In the genomic region with DNA sequence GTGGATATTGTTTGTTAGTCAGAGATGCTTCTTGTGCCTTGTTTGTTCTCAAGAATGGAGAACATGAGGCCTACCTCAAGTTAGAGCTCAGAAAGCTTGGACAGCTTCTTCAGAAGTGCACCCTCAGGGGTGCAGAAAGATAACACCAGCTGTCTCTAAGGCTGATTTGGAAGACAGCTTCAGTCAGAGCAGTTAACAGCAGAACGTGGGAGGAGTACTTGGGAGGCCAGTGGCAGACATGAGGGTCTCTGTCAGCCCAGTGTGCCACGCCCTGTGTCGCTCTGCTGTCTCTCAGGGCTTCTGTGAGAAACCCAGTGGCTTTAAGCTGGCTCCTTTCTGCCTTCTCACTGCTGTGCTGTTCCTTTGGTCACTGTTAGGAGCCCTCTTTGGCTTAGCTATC, we compare ENCODE assay signal across 10 mouse cellular contexts. TPM values are rescaled to one million over a fixed set of nuclear protein-coding genes. Genes with fewer than 3 reads are reported as not detected.
DNase-seq lines count a peak whose midpoint lies in the region; ATAC-seq and TF ChIP-seq lines count a peak whose summit lies in the region.
"Had no signal": no experiment of that assay in that cellular context is flagged by ENCODE, and none has a peak within 500 bp of the region (broad histone marks: within the 10 kb centered on the region; RNA-seq: fewer than 3 reads in every experiment).

No protein-coding gene starts in this region.

- TF ChIP-seq EP300 in heart, postnatal 0 days (IDR thresholded peaks at IDR 0.05; ENCODE audit: low read depth): no peak

- 62% methylated on average over 3 of the region's 3 CpGs for WGBS in heart, postnatal 0 days
- 10% methylated on average over 3 of the region's 3 CpGs for WGBS in liver, embryonic 12.5 days (ENCODE audit: insufficient replicate concordance)

- peak overlapping the region; percentile 36; the same call in 1 of the 2 replicates for H3K27ac ChIP-seq in heart, postnatal 0 days (ENCODE audit: low read depth)
- H3K27ac ChIP-seq in liver, embryonic 12.5 days: peak overlapping the region; percentile 86
- H3K27ac ChIP-seq: embryonic facial prominence, embryonic 12.5 days; limb, embryonic 15.5 days had no signal

- intact Hi-C loops in heart, postnatal 36 days (cut with DNase I): no loop called here

- no peak overlapping the region for H3K4me2 ChIP-seq in heart, postnatal 0 days (ENCODE audit: low read depth, low read length)
- H3K4me2 ChIP-seq in liver, embryonic 12.5 days: peak overlapping the region; percentile 50
- H3K4me2 ChIP-seq: embryonic facial prominence, embryonic 12.5 days; limb, embryonic 15.5 days had no signal

- no peak for TF ChIP-seq CTCF in heart, postnatal 0 days (IDR thresholded peaks at IDR 0.05; ENCODE audit: low read depth)

- H3K9ac ChIP-seq in heart, postnatal 0 days (replicated peaks; ENCODE audit: low read depth, low read length): no peak overlapping the region
- H3K9ac ChIP-seq in liver, embryonic 12.5 days: peak overlapping the region; percentile 46
- H3K9ac ChIP-seq: embryonic facial prominence, embryonic 12.5 days; limb, embryonic 15.5 days had no signal

- H3K4me1 ChIP-seq in heart, postnatal 0 days (ENCODE audit: control insufficient read depth, insufficient read depth): peaks cover 16% of the 10 kb centered on the region
- peaks cover 91% of the 10 kb centered on the region for H3K4me1 ChIP-seq in liver, embryonic 12.5 days

- DNase-seq in heart, postnatal 0 days (ENCODE audit: low spot score): no peak
- DNase-seq in heart, postnatal 36 days: no peak
- peak; percentile 54 for DNase-seq in thymus, postnatal 4 days
- DNase-seq in thymus, postnatal 10 days (ENCODE audit: low spot score in 2 of 2): no peak
- no peak for DNase-seq in gastrocnemius, postnatal 10 days
- no peak for DNase-seq in spleen, adult 12 weeks (ENCODE audit: low spot score)
- DNase-seq: layer of hippocampus, adult 9-11 months had no signal

- no peak for ATAC-seq in heart, postnatal 0 days (ENCODE audit: insufficient read depth, low read depth)
- ATAC-seq in liver, embryonic 12.5 days: peak; percentile 85

- no peaks in the 10 kb centered on the region for H3K9me3 ChIP-seq in heart, postnatal 0 days (replicated peaks; ENCODE audit: control insufficient read depth, low read length)
- H3K9me3 ChIP-seq in liver, embryonic 12.5 days (replicated peaks): no peaks in the 10 kb centered on the region
- H3K9me3 ChIP-seq: embryonic facial prominence, embryonic 12.5 days; limb, embryonic 15.5 days had no signal

- H3K4me3 ChIP-seq in heart, postnatal 0 days (ENCODE audit: low read depth, low read length): no peak overlapping the region
- no peak overlapping the region for H3K4me3 ChIP-seq in liver, embryonic 12.5 days
- H3K4me3 ChIP-seq: embryonic facial prominence, embryonic 12.5 days; limb, embryonic 15.5 days had no signal

- H3K27me3 ChIP-seq in heart, postnatal 0 days (ENCODE audit: control insufficient read depth, insufficient read depth, low read length): no peaks in the 10 kb centered on the region
- no peaks in the 10 kb centered on the region for H3K27me3 ChIP-seq in liver, embryonic 12.5 days (replicated peaks)
- H3K27me3 ChIP-seq: embryonic facial prominence, embryonic 12.5 days; limb, embryonic 15.5 days had no signal

- peaks cover 3% of the 10 kb centered on the region; the same call in 1 of the 2 replicates for H3K36me3 ChIP-seq in heart, postnatal 0 days (replicated peaks; ENCODE audit: control insufficient read depth, insufficient read depth, low read length)
- H3K36me3 ChIP-seq in liver, embryonic 12.5 days: no peaks in the 10 kb centered on the region
- H3K36me3 ChIP-seq: embryonic facial prominence, embryonic 12.5 days; limb, embryonic 15.5 days had no signal

RNA-seq across cellular contexts. Expression of a gene that starts 32.1 kb away (rescaled TPM):
- 52.1 and 69.1 TPM in 2 replicates for total RNA-seq in heart, postnatal 0 days (2014; rRNA removed; ENCODE audit: low replicate concordance)
- polyA plus RNA-seq in heart, postnatal 0 days (2015; fragmentation: Nextera tagmentation; extraction: Ambion mirVana): 13.9 and 15.1 TPM in 2 replicates
- 10 to 100 TPM; 56.4 to 59.3 TPM for total RNA-seq in heart, postnatal 36 days (2021)
- polyA plus RNA-seq in liver, embryonic 12.5 days (2016; fragmentation: Nextera tagmentation; extraction: Ambion mirVana): 17.3 and 18.3 TPM in 2 replicates
- 10 to 100 TPM; 58.7 to 68.7 TPM for total RNA-seq in gastrocnemius, postnatal 10 days (2021)

RNA-seq across cellular contexts. Expression of a gene that starts 46.1 kb away (rescaled TPM):
- 3.2 and 6.5 TPM in 2 replicates for total RNA-seq in heart, postnatal 0 days (2014; rRNA removed; ENCODE audit: low replicate concordance)
- 2.3 and 2.4 TPM in 2 replicates for polyA plus RNA-seq in heart, postnatal 0 days (2015; fragmentation: Nextera tagmentation; extraction: Ambion mirVana)
- 1 to 10 TPM; 7.4 to 8.5 TPM for total RNA-seq in heart, postnatal 36 days (2021)
- 2.8 and 3.1 TPM in 2 replicates for polyA plus RNA-seq in liver, embryonic 12.5 days (2016; fragmentation: Nextera tagmentation; extraction: Ambion mirVana)
- total RNA-seq in gastrocnemius, postnatal 10 days (2021): 10 to 100 TPM in 1 of 2 experiments, 1 to 10 TPM in 1; 9.7 to 11.5 TPM
